Mouse (Mus musculus) liver, adult 2 months (tissue): Measurements from ENCODE around the gene Gm10570. TPM values are rescaled to one million over a fixed set of nuclear protein-coding genes. Genes with fewer than 3 reads are reported as not detected.

Experiments used
- DNase-seq: peaks from one replicate; pipeline ENCODE4 v3.0.0-alpha.2; 2011; ENCODE audit warnings: low read depth, low spot score; ENCODE audit errors: extremely low read depth
- H3K27ac ChIP-seq: fragments of 200-500 bp; replicated peaks from 2 replicates; pipeline ENCODE4 v1.5.1; 2012; ENCODE audit warnings: low read depth, mild to moderate bottlenecking, control low read depth, inconsistent platforms, low read length; ENCODE audit not compliant: insufficient read depth
- H3K27me3 ChIP-seq: fragments of 200-500 bp; 2 replicates; pipeline ENCODE4 v1.6.1; 2012; ENCODE audit warnings: mild to moderate bottlenecking, moderate library complexity, low read length, inconsistent platforms; ENCODE audit not compliant: control insufficient read depth, insufficient read depth
- H3K36me3 ChIP-seq: fragments of 200-500 bp; 2 replicates; pipeline ENCODE4 v1.6.1; 2012; ENCODE audit warnings: low read length, inconsistent platforms; ENCODE audit not compliant: control insufficient read depth, insufficient read depth
- H3K4me1 ChIP-seq: fragments of 200-500 bp; 2 replicates; pipeline ENCODE4 v1.6.1; 2011; ENCODE audit warnings: low read length; ENCODE audit not compliant: control insufficient read depth, insufficient read depth
- H3K4me3 ChIP-seq: fragments of 200-500 bp; 2 replicates; pipeline ENCODE4 v1.5.1; 2011; ENCODE audit warnings: low read depth, mild to moderate bottlenecking, control low read depth, low read length, moderate library complexity; ENCODE audit not compliant: insufficient read depth
- H3K79me2 ChIP-seq: fragments of 200-500 bp; 2 replicates; pipeline ENCODE4 v1.6.1; 2012; ENCODE audit warnings: inconsistent platforms, mild to moderate bottlenecking, low read length, moderate library complexity; ENCODE audit not compliant: control insufficient read depth, insufficient read depth
- H3K9ac ChIP-seq: fragments of 200-500 bp; 2 replicates; pipeline ENCODE4 v1.6.1; 2012; ENCODE audit warnings: low read depth, mild to moderate bottlenecking, control low read depth, inconsistent platforms, low read length
- CTCF ChIP-seq: fragments of 200-500 bp; IDR thresholded peaks from 2 replicates; pipeline ENCODE4 v1.5.1; 2011; ENCODE audit warnings: low read depth, low read length, control low read depth
- POLR2A ChIP-seq: fragments of 200-500 bp; IDR thresholded peaks from 2 replicates; pipeline ENCODE4 v1.6.1; 2011; ENCODE audit warnings: low read length, control low read depth; ENCODE audit not compliant: insufficient read depth; ENCODE audit errors: extremely low read depth
- WGBS: fragments of 180-500 bp; shearing (Covaris S2); methylation state at CpG from one replicate; pipeline ENCODE4 v1.1.7; 2018; 5-methylcytosine and 5-hydroxymethylcytosine counted together
- polyA plus RNA-seq: library from polyadenylated mRNA; depleted of rRNA; stranded (reverse); fragments of >200 nt; gene quantifications from 2 replicates; pipeline ENCODE4 v1.2.3, GENCODE M21; 2012
- total RNA-seq: library from RNA; depleted of rRNA; stranded (reverse); fragments of >200 nt; gene quantifications from 2 replicates; pipeline ENCODE4 v1.2.3, GENCODE M21; 2014

Gm10570 gene
- total and polyA plus RNA-seq, 2 experiments, result not detected

GRCm38 (mm10) chr4:130341691-130342090 is 33.2 kb upstream of the Gm10570 start:
- H3K4me3 ChIP-seq, result no peak overlapping the region
- WGBS, result 21% methylated on average over 4 of the region's 4 CpGs
- H3K27ac ChIP-seq, result no peak overlapping the region
- no peaks in the 10 kb centered on the region for H3K27me3 ChIP-seq
- no peaks in the 10 kb centered on the region for H3K4me1 ChIP-seq
- DNase-seq, result peak; percentile 53
- H3K36me3 ChIP-seq, result peaks cover 14% of the 10 kb centered on the region; the same call in 1 of the 2 replicates
- H3K9ac ChIP-seq, result no peak overlapping the region
- TF ChIP-seq CTCF (no peak), POLR2A (no peak)
- no peaks in the 10 kb centered on the region; the same call in 1 of the 2 replicates for H3K79me2 ChIP-seq

- 39% methylated on average over 5 of the region's 5 CpGs for WGBS
- H3K4me1 ChIP-seq, result no peaks in the 10 kb centered on the region
- peak; percentile 26 for DNase-seq
- H3K27ac ChIP-seq, result no peak overlapping the region
- no peaks in the 10 kb centered on the region for H3K79me2 ChIP-seq
- peaks cover 22% of the 10 kb centered on the region; the same call in 1 of the 2 replicates for H3K36me3 ChIP-seq
- no peak overlapping the region for H3K4me3 ChIP-seq
- no peak overlapping the region for H3K9ac ChIP-seq
- no peaks in the 10 kb centered on the region for H3K27me3 ChIP-seq
- TF ChIP-seq POLR2A, result no peak
- TF ChIP-seq CTCF, result no peak
Measured at GRCm38 (mm10) chr4:130335867-130336266, 27.4 kb upstream of the Gm10570 start.

- Histone ChIP-seq H3K9ac (no peak overlapping the region), H3K4me1 (no peaks in the 10 kb centered on the region), H3K27ac (no peak overlapping the region), H3K4me3 (no peak overlapping the region), H3K79me2 (no peaks in the 10 kb centered on the region), H3K27me3 (no peaks in the 10 kb centered on the region), H3K36me3 (peaks cover 41% of the 10 kb centered on the region; the same call in 1 of the 2 replicates)
- WGBS, result 95% methylated on average over 9 of the region's 9 CpGs
- no peak for DNase-seq
- TF ChIP-seq POLR2A, result no peak
Measured at GRCm38 (mm10) chr4:130327366-130327765, 18.9 kb upstream of the Gm10570 start.

- H3K27ac ChIP-seq, result no peak overlapping the region
- H3K36me3 ChIP-seq, result peaks cover 37% of the 10 kb centered on the region; the same call in 1 of the 2 replicates
- H3K27me3 ChIP-seq, result no peaks in the 10 kb centered on the region
- DNase-seq, result no peak
- no peak for TF ChIP-seq POLR2A
- no peak for TF ChIP-seq CTCF
- no peaks in the 10 kb centered on the region for H3K79me2 ChIP-seq
- WGBS, result 98% methylated on average over 2 of the region's 2 CpGs
- no peaks in the 10 kb centered on the region for H3K4me1 ChIP-seq
- no peak overlapping the region for H3K9ac ChIP-seq
- no peak overlapping the region for H3K4me3 ChIP-seq
Measured at GRCm38 (mm10) chr4:130325446-130325845, 17.0 kb upstream of the Gm10570 start.

GRCm38 (mm10) chr4:130323607-130324006 is 15.1 kb upstream of the Gm10570 start:
- Histone ChIP-seq H3K27me3 (no peaks in the 10 kb centered on the region), H3K36me3 (peaks cover 33% of the 10 kb centered on the region; the same call in 1 of the 2 replicates), H3K9ac (no peak overlapping the region), H3K27ac (no peak overlapping the region), H3K4me1 (no peaks in the 10 kb centered on the region), H3K79me2 (no peaks in the 10 kb centered on the region), H3K4me3 (no peak overlapping the region)
- TF ChIP-seq POLR2A (no peak), CTCF (no peak)
- DNase-seq, result no peak
- 77% methylated on average over 5 of the region's 5 CpGs for WGBS

GRCm38 (mm10) chr4:130323165-130323564 is 14.7 kb upstream of the Gm10570 start:
- no peak overlapping the region for H3K9ac ChIP-seq
- DNase-seq, result no peak
- H3K79me2 ChIP-seq, result no peaks in the 10 kb centered on the region
- no peaks in the 10 kb centered on the region for H3K27me3 ChIP-seq
- no peak for TF ChIP-seq POLR2A
- TF ChIP-seq CTCF, result no peak
- H3K4me3 ChIP-seq, result no peak overlapping the region
- H3K36me3 ChIP-seq, result peaks cover 31% of the 10 kb centered on the region; the same call in 1 of the 2 replicates
- WGBS, result 83% methylated on average over 1 of the region's 1 CpGs
- H3K4me1 ChIP-seq, result no peaks in the 10 kb centered on the region
- no peak overlapping the region for H3K27ac ChIP-seq
